12 mouse cellular contexts compared by ENCODE assay signal in the genomic region with DNA sequence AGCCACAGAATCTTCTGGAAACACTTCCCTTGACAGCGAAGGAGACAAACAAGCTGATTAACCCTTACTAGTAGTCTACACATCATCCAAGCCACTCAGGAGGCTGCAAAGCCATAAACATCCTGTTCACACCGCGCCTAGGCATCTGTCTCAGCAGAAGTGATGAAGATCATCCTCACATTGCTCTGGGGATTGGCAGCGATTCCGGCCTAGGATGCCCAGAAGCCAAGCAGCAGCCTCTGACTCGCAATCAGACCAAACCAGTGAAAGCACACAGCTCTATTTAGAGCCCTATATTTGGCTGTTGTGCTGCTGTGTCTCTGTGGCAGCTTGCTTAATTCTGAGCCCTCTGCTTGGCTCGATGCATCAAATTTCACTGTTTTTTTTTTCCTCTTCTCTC.
DNase-seq lines count a peak whose midpoint lies in the region; ATAC-seq and TF ChIP-seq lines count a peak whose summit lies in the region.
"Had no signal": no experiment of that assay in that cellular context is flagged by ENCODE, and none has a peak within 500 bp of the region (broad histone marks: within the 10 kb centered on the region; RNA-seq: fewer than 3 reads in every experiment).

No protein-coding gene starts in this region.

- peak; percentile 32 for DNase-seq in forebrain, embryonic 14.5 days (ENCODE audit: low spot score)
- DNase-seq in forebrain, embryonic 11.5 days (ENCODE audit: low spot score), result no peak
- DNase-seq in brain, embryonic 18.5 days (ENCODE audit: low read depth, low spot score), result peak; percentile 20
- DNase-seq in layer of hippocampus, postnatal 14 days (ENCODE audit: low spot score in 2 of 2), result peak; percentile 25 to 28
- DNase-seq in spleen, postnatal 14 days (ENCODE audit: low spot score in 2 of 2), result no peak
- DNase-seq in embryo, embryonic 11 days, result no peak
- DNase-seq: adrenal gland, postnatal 10 days; cerebellum, postnatal 36 days; kidney, adult 8-10 months had no signal

- no peak overlapping the region for H3K4me2 ChIP-seq in forebrain, embryonic 14.5 days (ENCODE audit: low read length)
- H3K4me2 ChIP-seq in forebrain, embryonic 11.5 days (ENCODE audit: low read depth, low read length, severe bottlenecking), result no peak overlapping the region
- H3K4me2 ChIP-seq in liver, embryonic 12.5 days, result no peak overlapping the region
- H3K4me2 ChIP-seq: limb, embryonic 13.5 days had no signal

- no peak for TF ChIP-seq POLR2A in olfactory bulb, adult 2 months (IDR thresholded peaks at IDR 0.05; ENCODE audit: insufficient read depth, low read depth, low read length)

- H3K36me3 ChIP-seq in forebrain, embryonic 14.5 days (ENCODE audit: control insufficient read depth, insufficient read depth, low read length), result no peaks in the 10 kb centered on the region
- no peaks in the 10 kb centered on the region for H3K36me3 ChIP-seq in forebrain, embryonic 11.5 days (ENCODE audit: control insufficient read depth, insufficient read depth, low read length)
- H3K36me3 ChIP-seq in liver, embryonic 12.5 days, result no peaks in the 10 kb centered on the region
- H3K36me3 ChIP-seq: limb, embryonic 13.5 days had no signal

- ATAC-seq in forebrain, embryonic 14.5 days, result peak; percentile 29; the same call in 1 of the 2 replicates
- ATAC-seq in forebrain, embryonic 11.5 days (replicated peaks; ENCODE audit: low FRiP score), result no peak
- ATAC-seq in liver, embryonic 12.5 days, result no peak

- H3K27me3 ChIP-seq in forebrain, embryonic 14.5 days (replicated peaks; ENCODE audit: control insufficient read depth, insufficient read depth, low read length), result no peaks in the 10 kb centered on the region
- H3K27me3 ChIP-seq in forebrain, embryonic 11.5 days (ENCODE audit: control insufficient read depth, insufficient read depth, low read length), result no peaks in the 10 kb centered on the region
- no peaks in the 10 kb centered on the region for H3K27me3 ChIP-seq in liver, embryonic 12.5 days (replicated peaks)
- H3K27me3 ChIP-seq: limb, embryonic 13.5 days had no signal

- H3K27ac ChIP-seq in forebrain, embryonic 14.5 days (ENCODE audit: low read depth, low read length), result no peak overlapping the region; the same call in 1 of the 2 replicates
- H3K27ac ChIP-seq in forebrain, embryonic 11.5 days (ENCODE audit: low read depth, low read length), result no peak overlapping the region
- peak overlapping the region; percentile 4 for H3K27ac ChIP-seq in olfactory bulb, adult 2 months (ENCODE audit: insufficient read depth, low read depth, low read length)
- no peak overlapping the region for H3K27ac ChIP-seq in liver, embryonic 12.5 days
- H3K27ac ChIP-seq: limb, embryonic 13.5 days had no signal

- TF ChIP-seq CTCF in olfactory bulb, adult 2 months (IDR thresholded peaks at IDR 0.05; ENCODE audit: insufficient read depth, low read depth, low read length), result no peak

- H3K9ac ChIP-seq in forebrain, embryonic 14.5 days (ENCODE audit: low read length), result no peak overlapping the region
- no peak overlapping the region for H3K9ac ChIP-seq in forebrain, embryonic 11.5 days (ENCODE audit: low read length)
- no peak overlapping the region for H3K9ac ChIP-seq in liver, embryonic 12.5 days
- H3K9ac ChIP-seq: limb, embryonic 13.5 days had no signal

- H3K4me1 ChIP-seq in forebrain, embryonic 14.5 days (ENCODE audit: control insufficient read depth, insufficient read depth, low read length), result no peaks in the 10 kb centered on the region
- no peaks in the 10 kb centered on the region for H3K4me1 ChIP-seq in forebrain, embryonic 11.5 days (replicated peaks; ENCODE audit: control insufficient read depth, insufficient read depth, low read length)
- peaks cover 3% of the 10 kb centered on the region; the same call in 1 of the 2 replicates for H3K4me1 ChIP-seq in olfactory bulb, adult 2 months (ENCODE audit: control insufficient read depth, insufficient read depth, low read length)
- no peaks in the 10 kb centered on the region for H3K4me1 ChIP-seq in liver, embryonic 12.5 days

- 85% methylated on average over 7 of the region's 7 CpGs for WGBS in forebrain, embryonic 14.5 days
- 91% methylated on average over 7 of the region's 7 CpGs for WGBS in forebrain, embryonic 11.5 days
- 23% methylated on average over 7 of the region's 7 CpGs for WGBS in olfactory bulb, adult 2 months
- WGBS in liver, embryonic 12.5 days (ENCODE audit: insufficient replicate concordance), result 66% methylated on average over 7 of the region's 7 CpGs

- H3K4me3 ChIP-seq in forebrain, embryonic 14.5 days (ENCODE audit: low read depth, low read length), result no peak overlapping the region
- H3K4me3 ChIP-seq in forebrain, embryonic 11.5 days (ENCODE audit: low read depth, low read length), result no peak overlapping the region
- no peak overlapping the region for H3K4me3 ChIP-seq in olfactory bulb, adult 2 months (ENCODE audit: insufficient read depth, low read depth, low read length)
- no peak overlapping the region for H3K4me3 ChIP-seq in liver, embryonic 12.5 days
- H3K4me3 ChIP-seq: limb, embryonic 13.5 days had no signal

- no peaks in the 10 kb centered on the region for H3K9me3 ChIP-seq in forebrain, embryonic 14.5 days (replicated peaks; ENCODE audit: control insufficient read depth, low read length)
- H3K9me3 ChIP-seq in forebrain, embryonic 11.5 days (ENCODE audit: control insufficient read depth, low read length), result no peaks in the 10 kb centered on the region
- H3K9me3 ChIP-seq in liver, embryonic 12.5 days (replicated peaks), result no peaks in the 10 kb centered on the region
- H3K9me3 ChIP-seq: limb, embryonic 13.5 days had no signal

Comparison
In these comparisons a context has a peak if more than half of its experiments do, and no peak if none do; other contexts are left out.
1. DNase-seq: peak in forebrain, embryonic 14.5 days (single experiment), brain, embryonic 18.5 days (single experiment) and layer of hippocampus, postnatal 14 days (2 of 2); none in forebrain, embryonic 11.5 days (single experiment), spleen, postnatal 14 days (0 of 2) and embryo, embryonic 11 days (single experiment).